ENCODE assay signal across 29 mouse cellular contexts in the genomic region with DNA sequence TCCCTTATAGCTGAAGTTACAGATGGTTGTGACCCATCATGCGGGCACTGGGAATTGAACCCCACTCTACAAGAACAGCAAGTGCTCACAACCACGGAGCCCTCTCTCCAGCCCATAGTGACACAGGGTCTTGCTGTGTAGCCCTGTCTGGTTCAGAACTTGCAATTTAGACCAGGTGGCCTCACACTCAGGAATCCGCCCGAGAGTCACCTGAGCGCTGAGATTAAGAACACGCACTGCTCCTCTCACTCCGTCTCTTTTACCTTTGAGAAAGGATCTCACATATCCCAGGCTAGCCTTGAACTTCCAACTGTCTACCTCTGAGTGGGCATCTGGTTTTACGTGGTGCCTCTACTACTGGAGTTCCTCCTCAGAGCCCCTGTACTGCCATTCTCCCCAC. TPM values are rescaled to one million over a fixed set of nuclear protein-coding genes. Genes with fewer than 3 reads are reported as not detected.
DNase-seq lines count a peak whose midpoint lies in the region; ATAC-seq and TF ChIP-seq lines count a peak whose summit lies in the region.
"Had no signal": no experiment of that assay in that cellular context is flagged by ENCODE, and none has a peak within 500 bp of the region (broad histone marks: within the 10 kb centered on the region; RNA-seq: fewer than 3 reads in every experiment).

No protein-coding gene starts in this region.

- H3K36me3 ChIP-seq in lung, embryonic 15.5 days, result peaks cover 5% of the 10 kb centered on the region; the same call in 1 of the 2 replicates
- H3K36me3 ChIP-seq in stomach, embryonic 15.5 days, result no peaks in the 10 kb centered on the region
- 0 out of 2 replicates have a peak, but pooled peaks cover 2% of the 10 kb centered on the region for H3K36me3 ChIP-seq in stomach, postnatal 0 days (ENCODE audit: control insufficient read depth, insufficient read depth, low read length)
- H3K36me3 ChIP-seq: G1E had no signal

- 84% methylated on average over 8 of the region's 8 CpGs for WGBS in lung, embryonic 15.5 days
- WGBS in stomach, embryonic 15.5 days, result 93% methylated on average over 8 of the region's 8 CpGs
- 83% methylated on average over 8 of the region's 8 CpGs for WGBS in stomach, postnatal 0 days

- peaks cover 52% of the 10 kb centered on the region for H3K4me1 ChIP-seq in lung, embryonic 15.5 days
- H3K4me1 ChIP-seq in stomach, embryonic 15.5 days, result peaks cover 42% of the 10 kb centered on the region
- H3K4me1 ChIP-seq in stomach, postnatal 0 days (replicated peaks; ENCODE audit: control insufficient read depth, insufficient read depth), result peaks cover 7% of the 10 kb centered on the region

- peak; percentile 80 for DNase-seq in heart, adult 11 months
- no peak for DNase-seq in heart, postnatal 4 days
- DNase-seq in lung, postnatal 25 days (ENCODE audit: low spot score), result no peak
- DNase-seq in stomach, postnatal 0 days (ENCODE audit: low spot score), result no peak
- DNase-seq in layer of hippocampus, adult 9-10 months (ENCODE audit: low spot score), result no peak
- DNase-seq: adrenal gland, adult 2 months; adrenal gland, postnatal 14 days; B cell, adult 2 months; cerebellum, adult 2 months; cerebellum, adult 9-11 months; cerebellum, postnatal 25 days; forebrain, postnatal 0 days; gastrocnemius, adult 2 months; gastrocnemius, postnatal 14 days; heart, adult 18-20 months; heart, postnatal 10 days; heart, postnatal 36 days had no signal

- H3K4me3 ChIP-seq in lung, embryonic 15.5 days, result no peak overlapping the region
- no peak overlapping the region for H3K4me3 ChIP-seq in stomach, embryonic 15.5 days (replicated peaks)
- H3K4me3 ChIP-seq in stomach, postnatal 0 days (ENCODE audit: low read depth, low read length), result no peak overlapping the region
- H3K4me3 ChIP-seq: embryonic facial prominence, embryonic 12.5 days; embryonic facial prominence, embryonic 15.5 days; gastrocnemius, adult 2 months; heart, embryonic 12.5 days; heart, embryonic 15.5 days had no signal

- H3K4me2 ChIP-seq in lung, embryonic 15.5 days, result no peak overlapping the region
- no peak overlapping the region for H3K4me2 ChIP-seq in stomach, embryonic 15.5 days
- H3K4me2 ChIP-seq in stomach, postnatal 0 days (replicated peaks; ENCODE audit: low read depth), result no peak overlapping the region
- H3K4me2 ChIP-seq: embryonic facial prominence, embryonic 12.5 days; embryonic facial prominence, embryonic 15.5 days; heart, embryonic 12.5 days; heart, embryonic 15.5 days; hindbrain, embryonic 14.5 days had no signal

- no peak for TF ChIP-seq EP300 in stomach, postnatal 0 days (optimal IDR thresholded peaks at IDR 0.05)

- ATAC-seq in lung, embryonic 15.5 days (ENCODE audit: borderline replicate concordance, extremely low read depth, low FRiP score, low TSS enrichment), result no peak
- no peak for ATAC-seq in stomach, embryonic 15.5 days (ENCODE audit: insufficient read depth, low FRiP score, low read depth)
- ATAC-seq in stomach, postnatal 0 days (ENCODE audit: low FRiP score, low TSS enrichment), result no peak
- ATAC-seq: forebrain, embryonic 14.5 days; forebrain, postnatal 0 days; hindbrain, postnatal 0 days; Patski had no signal

- H3K9ac ChIP-seq in lung, embryonic 15.5 days, result no peak overlapping the region
- no peak overlapping the region for H3K9ac ChIP-seq in stomach, embryonic 15.5 days
- H3K9ac ChIP-seq in stomach, postnatal 0 days (ENCODE audit: low read length), result no peak overlapping the region
- H3K9ac ChIP-seq: embryonic facial prominence, embryonic 12.5 days; embryonic facial prominence, embryonic 15.5 days; forebrain, postnatal 0 days; heart, embryonic 12.5 days; heart, embryonic 15.5 days; hindbrain, embryonic 14.5 days had no signal

- H3K9me3 ChIP-seq in lung, embryonic 15.5 days, result no peaks in the 10 kb centered on the region
- H3K9me3 ChIP-seq in stomach, embryonic 15.5 days, result no peaks in the 10 kb centered on the region
- H3K9me3 ChIP-seq in stomach, postnatal 0 days (ENCODE audit: control insufficient read depth, low read length), result no peaks in the 10 kb centered on the region
- H3K9me3 ChIP-seq: embryonic facial prominence, embryonic 12.5 days; embryonic facial prominence, embryonic 15.5 days; heart, embryonic 12.5 days; heart, embryonic 15.5 days had no signal

- no peak for TF ChIP-seq CTCF in stomach, postnatal 0 days (IDR thresholded peaks at IDR 0.05; ENCODE audit: low read depth)

- peak overlapping the region; percentile 31; the same call in 1 of the 2 replicates for H3K27ac ChIP-seq in lung, embryonic 15.5 days
- H3K27ac ChIP-seq in stomach, embryonic 15.5 days, result peak overlapping the region; percentile 26; the same call in 1 of the 2 replicates
- H3K27ac ChIP-seq in stomach, postnatal 0 days (replicated peaks), result peak overlapping the region; percentile 53; the same call in 1 of the 2 replicates
- H3K27ac ChIP-seq: embryonic facial prominence, embryonic 12.5 days; gastrocnemius, adult 2 months; heart, embryonic 15.5 days; hindbrain, embryonic 14.5 days; hindbrain, postnatal 0 days had no signal

- H3K27me3 ChIP-seq in lung, embryonic 15.5 days, result no peaks in the 10 kb centered on the region
- H3K27me3 ChIP-seq in stomach, embryonic 15.5 days (replicated peaks), result no peaks in the 10 kb centered on the region
- no peaks in the 10 kb centered on the region for H3K27me3 ChIP-seq in stomach, postnatal 0 days (ENCODE audit: control insufficient read depth, insufficient read depth, low read length)
- H3K27me3 ChIP-seq: CH12.LX; embryonic facial prominence, embryonic 12.5 days; embryonic facial prominence, embryonic 15.5 days; heart, embryonic 12.5 days; heart, embryonic 15.5 days; Patski had no signal

RNA-seq across cellular contexts. Expression of a gene that starts 10.4 kb away (rescaled TPM):
- 10 to 100 TPM; 20.8 to 21.4 TPM for total RNA-seq in heart, postnatal 4 days (2021)
- polyA plus RNA-seq in lung, embryonic 15.5 days (2015; fragmentation: Nextera tagmentation; extraction: Ambion mirVana), result 5.9 and 6.0 TPM in 2 replicates
- 8.9 and 9.9 TPM in 2 replicates for polyA plus RNA-seq in stomach, embryonic 15.5 days (2015; fragmentation: Nextera tagmentation; extraction: Ambion mirVana)
- 6.9 and 8.1 TPM in 2 replicates for polyA plus RNA-seq in stomach, postnatal 0 days (2015; fragmentation: Nextera tagmentation; extraction: Ambion mirVana)
- polyA plus RNA-seq: G1E had no signal

RNA-seq across cellular contexts. Expression of a gene that starts 39.7 kb away (rescaled TPM):
- 10 to 100 TPM; 13.9 to 15.1 TPM for total RNA-seq in heart, postnatal 4 days (2021)
- 6.9 and 7.9 TPM in 2 replicates for polyA plus RNA-seq in lung, embryonic 15.5 days (2015; fragmentation: Nextera tagmentation; extraction: Ambion mirVana)
- polyA plus RNA-seq in stomach, embryonic 15.5 days (2015; fragmentation: Nextera tagmentation; extraction: Ambion mirVana), result 6.0 and 7.3 TPM in 2 replicates
- polyA plus RNA-seq in stomach, postnatal 0 days (2015; fragmentation: Nextera tagmentation; extraction: Ambion mirVana), result 2.0 TPM in 2 replicates

RNA-seq across cellular contexts. Expression of a gene that starts 56.0 kb away (rescaled TPM):
- 10 to 100 TPM; 20.5 to 21.7 TPM for total RNA-seq in heart, postnatal 4 days (2021)
- polyA plus RNA-seq in lung, embryonic 15.5 days (2015; fragmentation: Nextera tagmentation; extraction: Ambion mirVana), result 68.2 and 72.4 TPM in 2 replicates
- 27.0 and 28.4 TPM in 2 replicates for polyA plus RNA-seq in stomach, embryonic 15.5 days (2015; fragmentation: Nextera tagmentation; extraction: Ambion mirVana)
- 13.5 and 15.2 TPM in 2 replicates for polyA plus RNA-seq in stomach, postnatal 0 days (2015; fragmentation: Nextera tagmentation; extraction: Ambion mirVana)
- polyA plus RNA-seq: Patski had no signal
